Mouse (Mus musculus) CD4-positive, CD25-positive, alpha-beta regulatory T cell, adult 2 months (primary cell): ENCODE measurements around the gene Slc17a2.

Experiments
- DNase-seq: peaks from one replicate; pipeline ENCODE4 v3.0.0-alpha.2; 2012; ENCODE audit warnings: low read depth, low spot score

Slc17a2 gene

DNA sequence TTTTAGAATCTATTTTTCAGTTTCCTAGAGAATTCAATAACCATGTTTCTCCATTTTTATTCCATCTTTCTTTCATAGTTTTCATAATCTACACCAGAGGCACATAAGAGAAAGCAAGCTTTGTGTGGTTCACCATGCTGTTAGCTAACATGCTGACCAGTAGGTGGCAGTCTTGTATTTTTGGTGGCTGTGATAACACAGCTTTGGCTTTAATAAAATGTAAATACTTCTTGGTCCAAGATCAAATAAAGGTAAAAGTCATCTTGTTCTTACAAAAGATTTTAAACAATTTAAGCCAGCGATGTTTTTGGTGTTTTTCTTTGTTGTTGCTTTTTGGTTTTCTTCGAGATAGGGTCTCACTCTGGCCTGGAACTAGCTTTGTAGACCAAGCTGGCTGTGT is 14.3 kb upstream of the Slc17a2 start:
- DNase-seq: peak; percentile 75

DNA sequence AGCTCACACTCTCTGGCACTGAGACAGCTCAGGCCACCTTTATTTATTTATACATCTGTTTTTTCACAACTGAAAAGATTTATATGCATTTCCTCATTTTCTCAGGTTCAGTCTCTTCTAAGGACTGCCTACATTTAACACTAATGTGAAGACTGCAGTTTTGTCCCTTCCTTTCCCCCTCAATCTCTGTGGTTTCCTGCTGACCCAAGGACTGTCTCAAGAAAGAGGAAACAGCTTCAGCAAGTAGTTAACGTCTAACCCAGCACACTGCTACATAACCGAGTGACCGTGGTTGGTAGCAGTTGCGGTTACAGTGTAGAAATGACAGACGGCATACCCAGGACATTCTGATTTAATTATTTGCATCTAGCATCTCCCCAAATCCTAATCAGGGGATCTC is 7.4 kb upstream of the Slc17a2 start:
- no peak for DNase-seq

DNA sequence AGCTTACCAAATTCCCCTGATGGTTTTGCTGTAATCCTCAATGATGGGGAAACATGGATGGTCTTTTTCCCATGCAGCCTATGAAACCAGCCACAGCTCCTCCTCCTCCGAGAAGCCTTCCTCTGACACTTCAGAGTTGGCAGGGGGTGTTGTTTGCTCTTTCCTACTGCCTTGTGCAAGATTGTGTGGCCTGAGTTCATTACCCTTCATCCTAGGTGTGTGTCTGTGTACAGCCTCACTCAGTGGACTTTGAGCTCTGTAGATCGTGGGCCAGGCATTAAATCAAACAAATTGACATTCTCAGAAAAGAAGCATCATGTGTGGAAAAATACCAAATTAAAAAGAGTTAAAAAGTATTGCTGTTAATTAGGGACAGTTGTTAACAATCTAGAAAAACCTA is 2.3 kb upstream of the Slc17a2 start:
- no peak for DNase-seq

DNA sequence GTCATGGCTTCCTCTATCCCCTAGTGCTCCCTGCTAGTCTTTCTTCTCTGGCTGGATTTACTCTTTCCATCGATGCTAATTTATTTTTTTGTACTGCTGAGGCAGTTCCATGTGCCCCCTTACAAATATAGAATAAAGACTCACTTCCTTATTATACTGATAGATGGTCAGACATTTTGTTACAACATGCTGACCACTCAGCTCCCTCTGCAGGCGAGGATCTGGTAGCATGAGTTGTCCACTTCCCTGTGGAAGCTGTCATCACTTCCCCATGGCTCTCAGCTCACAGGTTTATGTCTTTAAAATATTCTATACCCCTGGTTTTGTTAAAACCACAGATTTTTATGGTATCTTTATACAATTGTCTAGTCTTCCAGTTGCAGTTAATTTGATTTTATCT is 9.4 kb downstream of the Slc17a2 start:
- no peak for DNase-seq

DNA sequence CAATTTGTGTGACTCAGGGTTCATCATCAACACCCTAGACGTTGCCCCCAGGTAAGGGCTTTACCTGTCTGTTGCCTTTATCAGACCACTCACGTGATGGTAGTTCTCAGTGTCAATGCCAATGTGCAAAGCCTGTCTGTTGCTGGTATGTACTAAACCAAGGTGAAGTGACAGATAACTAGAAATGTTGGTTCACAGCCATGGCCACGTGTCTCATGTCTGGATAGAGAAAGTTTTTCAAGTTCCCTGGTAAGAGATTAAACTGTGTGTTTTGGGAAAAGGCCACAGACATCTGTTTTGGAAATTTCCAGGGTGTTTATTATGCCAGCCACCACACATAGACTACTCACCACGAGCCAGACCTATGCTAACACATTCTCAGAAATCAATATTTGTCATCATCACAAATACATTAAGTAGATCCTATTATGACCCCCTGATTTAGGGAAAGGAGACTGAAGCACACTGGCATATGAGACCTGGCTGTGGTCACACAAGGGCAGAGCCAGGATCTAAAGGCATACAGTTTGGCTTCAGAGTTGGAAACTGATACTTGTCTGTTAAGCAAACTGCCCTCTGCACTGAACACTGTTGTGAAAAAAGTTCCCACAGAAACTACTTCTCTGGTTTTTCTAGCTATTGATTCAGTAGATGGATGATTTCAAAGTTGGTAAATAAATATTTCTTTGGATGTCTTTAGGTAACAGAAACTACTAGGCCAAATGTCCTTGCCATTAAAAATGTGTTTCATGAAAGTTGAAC is 13.6 kb downstream of the Slc17a2 start:
- DNase-seq: no peak

DNA sequence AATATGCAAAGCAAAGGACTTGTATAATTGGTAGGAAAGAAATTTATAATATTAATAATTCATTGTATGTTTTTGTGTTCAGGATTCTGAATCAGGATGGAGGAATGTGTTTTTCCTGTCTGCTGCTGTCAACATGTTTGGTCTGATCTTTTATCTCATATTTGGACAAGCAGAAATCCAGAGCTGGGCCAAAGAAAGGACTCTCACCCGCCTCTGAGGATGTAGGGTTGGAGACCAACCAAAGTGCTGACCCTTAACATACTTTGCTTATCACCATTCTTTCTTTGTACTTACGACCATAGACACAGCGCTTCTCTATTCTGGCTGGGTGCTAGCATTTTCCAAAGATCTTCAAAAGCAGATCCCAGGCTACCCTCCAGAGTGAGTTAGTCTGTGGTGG is 15.4 kb downstream of the Slc17a2 start:
- DNase-seq: no peak

DNA sequence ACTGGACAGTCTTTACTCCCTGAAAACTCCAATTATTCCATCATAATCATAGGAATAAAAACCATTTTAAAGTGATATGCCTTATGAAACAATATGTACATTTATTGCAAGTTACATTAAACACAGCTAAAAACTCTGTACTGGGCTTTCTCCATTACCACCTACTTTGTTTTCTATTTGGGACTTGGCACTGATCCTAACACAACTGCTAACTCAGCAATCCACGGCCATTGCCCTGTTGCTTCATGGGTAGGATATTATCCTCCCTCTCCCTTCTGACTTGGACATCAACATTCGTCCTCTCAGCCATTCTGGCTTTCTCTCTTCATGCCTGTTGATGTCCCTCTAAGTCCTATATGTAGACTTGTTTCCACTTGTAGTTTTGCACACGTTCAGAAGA is 19.8 kb downstream of the Slc17a2 start:
- DNase-seq: no peak

DNA sequence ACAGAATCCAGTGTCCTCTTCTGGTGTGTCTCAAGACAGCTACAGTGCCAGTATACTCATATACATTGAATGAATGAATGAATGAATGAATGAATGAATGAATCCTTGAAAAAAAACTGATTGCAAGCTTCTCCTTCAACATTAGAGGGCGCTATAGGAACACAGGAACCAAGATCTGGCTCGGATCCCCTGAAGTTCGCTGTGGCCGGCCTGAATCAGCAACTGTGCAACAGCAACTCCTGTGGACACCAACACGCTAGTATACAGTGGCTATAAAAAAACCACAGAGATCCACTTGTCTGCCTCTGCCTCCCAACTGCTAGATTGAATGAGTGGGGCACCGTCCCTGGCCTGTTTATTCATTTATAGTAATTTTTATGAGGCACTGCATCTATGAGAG is 26.3 kb downstream of the Slc17a2 start:
- DNase-seq: peak; percentile 13

DNA sequence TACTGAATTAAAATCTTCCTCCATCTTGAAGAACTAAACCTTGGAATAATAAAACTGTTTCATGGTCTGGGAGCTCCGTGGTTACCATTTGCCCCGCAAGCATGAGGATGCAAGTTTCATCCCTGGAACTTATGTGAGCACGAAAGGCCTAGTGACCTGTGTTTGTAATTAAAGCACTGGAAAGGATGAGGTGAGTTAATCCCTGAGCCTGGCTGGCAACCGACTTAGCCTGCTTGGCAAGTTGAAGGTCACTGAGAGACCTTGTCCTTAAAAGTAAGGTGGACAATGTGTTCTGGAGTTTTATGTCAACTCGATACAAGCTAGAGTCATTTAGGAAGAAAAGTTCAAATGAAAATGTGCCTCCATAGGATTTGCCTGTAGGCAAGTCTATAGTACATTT is 28.0 kb downstream of the Slc17a2 start:
- no peak for DNase-seq

DNA sequence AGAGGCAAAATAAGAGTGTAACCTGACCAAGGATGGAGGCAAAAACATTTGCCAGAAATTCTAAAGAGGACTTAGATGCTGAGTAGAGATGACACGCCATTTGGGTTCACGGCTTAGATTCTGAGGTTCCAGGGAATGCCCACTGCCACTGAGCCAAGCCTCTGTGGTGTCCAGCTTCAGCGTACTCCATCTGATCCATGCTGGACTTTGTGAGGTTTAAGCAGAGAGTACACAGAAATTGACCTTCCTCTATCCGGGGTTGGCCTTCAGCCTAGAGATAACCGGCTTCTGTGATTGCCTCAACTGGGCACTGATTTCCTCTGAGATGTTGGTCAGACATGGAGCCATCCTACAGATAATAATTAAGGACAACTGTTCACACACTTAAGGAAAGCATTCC is 29.8 kb downstream of the Slc17a2 start:
- no peak for DNase-seq

DNA sequence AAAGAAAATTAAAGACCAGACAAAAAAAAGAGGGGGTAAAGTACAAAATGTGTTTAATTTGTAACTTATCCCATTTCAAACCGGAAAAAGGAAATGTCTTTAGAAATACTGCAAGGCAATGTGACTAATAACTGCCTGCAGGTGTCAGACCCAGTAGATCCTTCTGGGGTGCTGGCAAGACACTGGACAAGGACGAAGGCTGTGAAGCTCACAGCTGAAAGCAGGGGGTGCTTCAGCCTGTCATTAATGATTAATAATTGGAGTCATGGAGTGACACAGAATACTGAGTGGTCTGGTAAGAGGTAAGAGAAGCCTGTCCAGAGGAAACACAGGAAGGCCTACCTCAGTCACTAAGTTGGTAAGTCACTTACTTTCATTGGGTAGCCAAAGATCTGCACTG is 32.5 kb downstream of the Slc17a2 start, which contains the start of gene Slc17a3:
TSS of gene Slc17a3 (plus strand) at position 127 of the 400 bp plus-strand sequence.
- no peak for DNase-seq

DNA sequence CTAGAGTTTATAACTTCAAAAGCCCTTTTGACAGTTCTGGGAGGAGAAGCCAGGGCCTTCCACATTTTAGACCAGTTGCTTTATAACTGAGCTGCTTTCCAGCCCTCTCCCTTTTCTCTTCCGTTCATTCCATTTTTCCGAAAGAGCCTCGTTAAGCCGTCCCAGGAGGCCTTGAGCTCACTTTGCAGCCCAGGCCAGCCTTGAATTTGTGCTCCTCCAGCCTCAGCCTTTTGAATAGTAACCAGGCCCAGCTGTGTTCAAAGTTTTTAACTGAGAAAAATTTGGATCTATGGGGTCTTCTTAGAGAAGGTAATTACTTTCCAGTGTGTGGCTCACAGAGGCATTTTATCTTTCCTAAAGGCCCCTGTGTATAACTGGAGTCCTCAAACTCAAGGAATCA is 39.1 kb downstream of the Slc17a2 start:
- DNase-seq: no peak

DNA sequence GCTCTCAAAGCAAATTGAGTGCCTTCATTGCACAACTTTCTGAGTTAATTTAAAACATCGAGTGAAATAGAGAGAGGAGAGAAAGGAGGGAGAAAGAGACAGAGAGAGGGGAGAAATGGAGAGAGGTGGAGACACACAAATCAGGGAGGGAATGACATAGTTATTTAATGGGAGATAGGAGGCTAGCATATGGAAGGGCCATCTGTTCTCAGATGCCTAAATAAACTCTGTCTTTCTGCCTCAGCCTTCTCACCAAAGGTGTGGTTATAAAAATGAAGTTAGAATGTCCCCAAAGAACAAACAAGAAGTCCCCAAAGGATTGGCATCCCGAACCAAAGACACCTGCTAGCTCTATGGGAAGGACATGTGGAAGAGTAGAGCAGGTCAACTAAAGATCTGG is 42.5 kb downstream of the Slc17a2 start:
- DNase-seq: no peak

DNA sequence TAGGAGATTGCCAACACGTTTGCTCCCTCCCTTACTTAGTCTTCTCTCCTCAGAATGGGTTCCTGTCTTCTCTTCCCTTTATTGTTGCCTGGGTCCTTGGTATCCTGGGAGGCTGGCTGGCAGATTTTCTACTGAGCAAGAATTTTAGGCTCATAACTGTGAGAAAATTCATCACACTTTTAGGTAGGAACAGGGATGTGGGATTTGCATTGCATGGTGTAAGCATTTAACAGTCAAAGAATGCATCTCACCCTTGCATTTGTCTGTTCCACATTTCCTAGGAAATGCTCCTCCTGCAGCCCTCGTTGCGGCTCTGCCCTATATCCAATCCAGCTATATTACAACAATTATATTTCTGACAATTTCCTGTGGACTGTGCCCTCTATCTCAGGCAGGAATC is 49.6 kb downstream of the Slc17a2 start:
- DNase-seq: no peak

DNA sequence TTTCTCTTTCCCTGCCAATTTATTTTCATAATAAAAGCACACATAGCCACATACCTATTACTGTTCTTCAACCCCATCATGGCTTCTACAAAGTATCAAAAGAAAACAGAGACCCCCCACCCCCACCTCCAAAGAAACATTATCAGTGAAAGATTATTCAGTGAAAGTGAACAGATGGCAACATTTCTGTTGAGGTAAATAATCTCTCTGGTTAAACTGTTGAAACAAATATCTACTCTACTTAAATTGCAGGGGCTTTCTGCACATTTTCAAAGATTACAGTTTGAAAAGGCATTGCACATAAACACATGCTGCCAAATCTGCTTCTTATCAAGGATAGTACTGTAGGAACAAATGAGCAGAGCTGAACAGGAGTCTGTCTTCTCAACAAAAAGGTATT is 55.0 kb downstream of the Slc17a2 start:
- no peak for DNase-seq

DNA sequence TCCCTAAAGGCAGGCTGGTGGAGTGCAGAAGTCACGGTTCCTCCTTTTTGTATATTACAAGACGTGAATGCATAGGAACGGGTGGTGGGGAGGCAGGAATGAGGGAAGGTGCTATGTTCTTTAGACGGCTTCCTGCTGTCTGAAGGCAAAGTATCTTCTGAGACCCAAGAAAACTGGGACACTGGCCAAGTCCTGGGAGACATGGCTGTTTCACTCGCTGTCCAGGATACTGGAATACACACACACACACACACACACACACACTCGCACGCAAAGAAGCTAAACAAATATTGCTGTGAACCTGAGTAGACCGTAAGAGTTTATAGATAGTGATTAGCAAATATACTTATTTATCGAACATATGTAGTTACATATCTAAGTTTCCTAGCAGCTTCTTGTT is 57.9 kb downstream of the Slc17a2 start:
- DNase-seq: no peak

DNA sequence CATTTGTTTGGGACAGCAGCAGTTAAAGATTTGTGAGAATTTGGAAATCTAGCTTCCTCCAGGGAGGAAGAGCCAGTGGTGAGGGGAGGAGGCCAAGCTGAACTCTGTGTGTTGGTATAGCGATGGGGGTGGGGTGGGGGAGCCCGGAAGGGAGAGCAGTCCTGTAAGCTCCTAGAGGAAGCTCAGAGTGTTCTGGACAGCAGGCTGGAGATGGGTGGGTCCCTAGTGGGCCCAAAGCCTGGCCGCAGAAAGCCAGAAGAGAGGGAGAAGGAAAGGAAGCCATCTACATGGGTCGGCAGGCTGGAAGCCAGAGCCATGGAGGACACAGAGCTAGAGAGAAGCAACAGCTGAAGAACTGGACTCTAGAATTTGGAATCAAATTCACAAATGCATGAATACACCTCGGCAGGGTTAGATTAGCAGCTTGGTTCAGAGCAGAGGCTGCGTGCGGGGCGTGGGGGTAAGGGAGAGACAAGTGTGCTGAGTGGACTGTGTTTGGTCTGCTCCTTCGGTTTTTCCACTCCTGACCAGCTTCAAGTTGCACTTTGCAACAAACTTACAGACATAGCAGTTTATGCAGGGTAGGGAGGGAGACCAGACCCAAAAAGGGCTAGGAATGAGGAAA is 59.4 kb downstream of the Slc17a2 start:
- no peak for DNase-seq

DNA sequence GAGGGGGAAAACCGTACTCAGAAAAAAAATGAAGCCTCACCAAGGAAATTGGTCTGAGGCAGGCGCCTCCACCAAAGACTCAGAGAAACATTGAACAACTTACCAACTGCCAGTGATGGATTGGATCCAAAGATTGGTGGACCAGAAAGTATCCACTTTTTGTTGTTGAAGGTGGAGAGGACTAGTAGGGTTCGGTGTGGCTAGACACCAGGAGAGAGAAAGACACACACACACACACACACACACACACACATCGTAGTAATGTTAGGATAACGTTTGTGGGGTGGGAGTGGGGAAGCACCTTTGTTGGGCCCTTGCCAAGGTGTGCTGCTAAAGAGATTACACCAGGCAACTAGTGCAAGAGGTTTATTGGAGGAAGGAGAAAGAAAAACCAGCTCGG is 60.2 kb downstream of the Slc17a2 start:
- DNase-seq: no peak

DNA sequence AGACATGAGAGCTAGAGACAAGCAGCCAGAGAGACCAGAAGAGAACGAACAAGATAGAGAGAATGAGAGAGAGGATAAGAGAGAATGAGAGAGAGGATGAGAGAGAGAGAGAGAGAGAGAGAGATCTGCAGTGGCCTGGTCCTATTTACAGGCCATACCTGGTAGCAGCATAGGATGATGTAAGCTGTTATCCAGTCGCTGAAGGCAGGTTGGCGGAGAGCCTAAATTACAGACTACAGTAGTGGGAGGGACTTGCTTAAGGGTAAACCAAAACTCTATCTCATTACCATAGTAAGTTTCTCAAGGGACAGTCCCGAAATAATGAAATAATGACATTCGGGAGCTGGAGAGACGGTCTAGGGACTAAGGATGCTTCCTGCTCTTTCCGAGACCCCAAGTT is 60.6 kb downstream of the Slc17a2 start, which contains the start of gene Slc17a1:
TSS of gene Slc17a1 (plus strand) at position 346 of the 400 bp plus-strand sequence.
- DNase-seq: no peak

DNA sequence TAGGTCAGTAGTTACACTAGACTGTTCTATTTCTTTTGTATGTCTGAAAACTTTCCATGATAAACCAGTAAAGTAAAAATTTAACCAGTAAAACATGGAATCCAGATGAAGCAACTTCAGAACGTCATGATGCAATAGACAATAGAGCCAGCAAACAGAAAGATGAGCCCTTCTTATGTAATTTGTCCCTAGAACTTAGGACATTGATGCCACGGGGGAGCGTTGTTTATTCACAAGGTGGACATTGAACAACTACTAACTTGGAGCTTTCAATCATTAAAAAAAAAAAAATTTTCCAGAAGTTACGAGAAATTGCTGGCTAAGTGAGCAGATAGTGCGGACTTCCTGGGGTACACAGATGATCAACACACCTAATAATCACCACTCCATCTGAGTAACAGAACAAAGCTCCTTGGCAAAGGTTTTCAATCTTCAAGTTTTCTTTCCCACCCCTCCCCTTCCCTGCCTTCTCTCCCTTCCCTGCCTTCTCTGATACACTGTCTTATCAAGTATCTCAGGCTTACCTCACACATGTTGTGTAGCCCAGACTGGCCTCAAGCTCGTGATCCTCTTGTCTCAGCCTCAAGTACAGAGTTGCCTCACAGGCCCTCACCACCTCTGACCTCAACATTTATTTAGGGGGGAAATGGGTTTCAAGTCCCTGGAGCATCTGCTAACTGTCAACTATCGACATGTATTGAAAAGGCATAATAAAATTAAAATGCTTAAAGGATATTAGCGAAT is 62.2 kb downstream of the Slc17a2 start:
- DNase-seq: no peak

DNA sequence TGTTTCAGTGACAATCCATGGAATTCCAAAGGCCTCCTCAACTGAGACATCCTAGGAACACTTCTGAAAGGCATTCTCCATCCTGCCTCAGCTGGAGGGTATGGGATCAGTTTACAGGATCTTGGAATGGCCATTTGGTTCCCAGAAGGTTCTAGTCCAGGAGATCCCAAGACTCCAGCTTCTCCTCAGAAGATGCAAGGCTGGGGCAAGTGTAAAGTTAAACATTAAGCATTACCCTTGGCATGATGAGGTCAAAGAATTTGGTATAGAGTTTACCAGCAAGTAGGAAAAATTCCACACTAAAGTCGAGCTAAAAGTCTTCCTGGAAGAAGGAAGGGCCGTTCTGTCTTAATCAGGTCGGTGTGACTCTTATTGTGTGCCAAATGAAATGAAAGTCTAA is 63.2 kb downstream of the Slc17a2 start:
- no peak for DNase-seq

DNA sequence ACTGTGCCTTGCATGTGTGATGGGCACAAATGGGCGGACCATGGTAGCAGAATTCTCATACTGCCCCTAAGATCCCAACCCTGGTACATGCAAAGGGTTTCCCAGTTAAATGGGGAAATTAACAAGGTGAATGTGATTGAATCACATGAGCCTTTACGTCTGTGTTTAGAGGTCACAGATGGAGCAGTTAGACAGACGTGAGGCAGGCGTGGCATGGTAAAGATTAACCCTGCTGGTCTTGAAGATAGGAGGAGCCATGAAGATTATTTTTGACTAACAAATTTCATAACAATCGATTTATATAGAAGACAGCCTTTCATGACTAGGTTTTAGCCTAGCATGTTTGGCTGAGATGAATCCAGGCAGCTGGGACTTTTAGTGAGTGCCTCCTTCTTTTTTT is 66.3 kb downstream of the Slc17a2 start:
- no peak for DNase-seq
